Mouse (Mus musculus): Measurements from ENCODE around the gene Gm20747. TPM values are rescaled to one million over a fixed set of nuclear protein-coding genes. Genes with fewer than 3 reads are reported as not detected.

Gm20747 gene
- not detected in 2 replicates for polyA plus RNA-seq (2015; fragmentation: Nextera tagmentation; extraction: Ambion mirVana)

GRCm38 (mm10) chrY:53418191-53418590, at the start of gene Gm20747:
Gm20747 (minus strand) TSS chrY:53418291.

Data from skeletal muscle tissue, postnatal 0 days (tissue).